In the genomic region with DNA sequence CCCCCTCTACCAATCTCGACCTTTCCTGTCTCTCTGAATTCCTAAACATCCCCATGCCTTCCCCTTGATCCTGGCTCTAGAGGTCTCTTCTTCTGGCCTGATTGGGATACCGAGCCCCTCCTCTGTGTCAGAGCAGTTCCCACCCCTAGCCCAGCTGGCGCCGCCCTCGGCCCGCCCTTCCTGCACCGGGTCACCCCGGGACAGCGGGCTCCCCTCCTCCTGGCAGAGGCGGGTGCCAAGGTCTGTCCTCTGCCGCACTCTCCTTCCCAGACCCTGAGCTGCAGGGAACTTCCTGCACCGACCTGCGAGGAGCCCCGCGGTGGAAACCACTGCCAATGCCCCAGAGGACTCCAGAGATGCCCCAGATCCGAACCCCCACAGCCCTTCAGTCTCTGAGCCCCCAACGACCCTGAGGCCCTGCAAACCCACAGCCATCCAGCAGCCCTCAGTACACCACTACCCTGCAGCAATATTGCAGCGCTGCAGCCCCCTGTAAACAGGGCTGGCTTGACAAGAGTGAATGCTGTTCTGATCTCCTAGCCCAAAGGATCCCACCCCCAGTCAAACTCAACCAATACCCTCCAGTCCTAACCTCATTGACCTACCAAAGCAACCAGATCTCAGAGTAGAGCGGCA, we compare ENCODE assay signal across 8 mouse cellular contexts. TPM values are rescaled to one million over a fixed set of nuclear protein-coding genes. Genes with fewer than 3 reads are reported as not detected.
DNase-seq lines count a peak whose midpoint lies in the region; ATAC-seq and TF ChIP-seq lines count a peak whose summit lies in the region.

No protein-coding gene starts in this region.

- no peaks in the 10 kb centered on the region for H3K27me3 ChIP-seq in forebrain, embryonic 12.5 days
- H3K27me3 ChIP-seq in heart, embryonic 16.5 days (ENCODE audit: control insufficient read depth, insufficient read depth, low read length): no peaks in the 10 kb centered on the region
- H3K27me3 ChIP-seq in kidney, postnatal 0 days (ENCODE audit: insufficient read depth, low read length): no peaks in the 10 kb centered on the region
- no peaks in the 10 kb centered on the region for H3K27me3 ChIP-seq in lung, embryonic 14.5 days (ENCODE audit: insufficient read depth, low read length)

- H3K4me1 ChIP-seq in forebrain, embryonic 12.5 days: peaks cover 5% of the 10 kb centered on the region; the same call in 1 of the 2 replicates
- peaks cover 4% of the 10 kb centered on the region; the same call in 1 of the 2 replicates for H3K4me1 ChIP-seq in heart, embryonic 16.5 days (ENCODE audit: control insufficient read depth, insufficient read depth, low read length)
- H3K4me1 ChIP-seq in kidney, postnatal 0 days (replicated peaks; ENCODE audit: insufficient read depth, low read length): 0 out of 2 replicates have a peak, but pooled peaks cover 2% of the 10 kb centered on the region
- H3K4me1 ChIP-seq in lung, embryonic 14.5 days (ENCODE audit: insufficient read depth): no peaks in the 10 kb centered on the region

- TF ChIP-seq CTCF in kidney, postnatal 0 days (IDR thresholded peaks at IDR 0.05; ENCODE audit: low read depth): no peak
- no peak for TF ChIP-seq CTCF in lung, embryonic 14.5 days (IDR thresholded peaks at IDR 0.05; ENCODE audit: low read depth)

- peak; percentile 48 for DNase-seq in retina, postnatal 1 day
- no peak for DNase-seq in retina, embryonic 14.5 days (ENCODE audit: low spot score)
- peak; percentile 23 for DNase-seq in kidney, postnatal 0 days (ENCODE audit: low spot score)
- DNase-seq in lung, embryonic 14.5 days: peak; percentile 28
- DNase-seq in ovary, postnatal 10 days (ENCODE audit: low spot score): peak; percentile 7
- peak; percentile 7 for DNase-seq in yolk sac, embryonic 10.5 days (ENCODE audit: low spot score)

- WGBS in forebrain, embryonic 12.5 days: 7% methylated on average over 19 of the region's 19 CpGs
- 7% methylated on average over 19 of the region's 19 CpGs for WGBS in heart, embryonic 16.5 days
- 6% methylated on average over 19 of the region's 19 CpGs for WGBS in kidney, postnatal 0 days
- WGBS in lung, embryonic 14.5 days: 7% methylated on average over 19 of the region's 19 CpGs

- no peak overlapping the region for H3K4me3 ChIP-seq in forebrain, embryonic 12.5 days (replicated peaks)
- H3K4me3 ChIP-seq in heart, embryonic 16.5 days (ENCODE audit: low read length): 0 out of 2 replicates have a peak overlapping the region, but pooled peaks have one; percentile 13
- no peak overlapping the region for H3K4me3 ChIP-seq in kidney, postnatal 0 days (replicated peaks; ENCODE audit: low read depth, low read length)
- H3K4me3 ChIP-seq in lung, embryonic 14.5 days (ENCODE audit: low read depth, low read length): no peak overlapping the region

- H3K9ac ChIP-seq in forebrain, embryonic 12.5 days: no peak overlapping the region
- no peak overlapping the region for H3K9ac ChIP-seq in heart, embryonic 16.5 days (ENCODE audit: low read length)
- no peak overlapping the region for H3K9ac ChIP-seq in kidney, postnatal 0 days (ENCODE audit: low read depth, low read length)
- H3K9ac ChIP-seq in lung, embryonic 14.5 days: no peak overlapping the region

- H3K27ac ChIP-seq in forebrain, embryonic 12.5 days: no peak overlapping the region
- no peak overlapping the region for H3K27ac ChIP-seq in heart, embryonic 16.5 days (ENCODE audit: low read length)
- H3K27ac ChIP-seq in kidney, postnatal 0 days: no peak overlapping the region
- no peak overlapping the region for H3K27ac ChIP-seq in lung, embryonic 14.5 days (ENCODE audit: low read depth)

- no peaks in the 10 kb centered on the region for H3K36me3 ChIP-seq in forebrain, embryonic 12.5 days (replicated peaks)
- no peaks in the 10 kb centered on the region for H3K36me3 ChIP-seq in heart, embryonic 16.5 days (ENCODE audit: control insufficient read depth, insufficient read depth)
- no peaks in the 10 kb centered on the region for H3K36me3 ChIP-seq in kidney, postnatal 0 days (ENCODE audit: insufficient read depth, low read length)
- no peaks in the 10 kb centered on the region for H3K36me3 ChIP-seq in lung, embryonic 14.5 days (ENCODE audit: insufficient read depth)

- ATAC-seq in forebrain, embryonic 12.5 days (ENCODE audit: low FRiP score): peak; percentile 39; the same call in 1 of the 2 replicates
- peak; percentile 60 for ATAC-seq in heart, embryonic 16.5 days (replicated peaks; ENCODE audit: extremely low read depth, insufficient read depth, low FRiP score)
- ATAC-seq in kidney, postnatal 0 days (replicated peaks; ENCODE audit: low FRiP score, low read depth): peak; percentile 87
- ATAC-seq in lung, embryonic 14.5 days (ENCODE audit: insufficient read depth): peak; percentile 84; the same call in 1 of the 2 replicates

- H3K4me2 ChIP-seq in forebrain, embryonic 12.5 days: peak overlapping the region; percentile 29
- H3K4me2 ChIP-seq in heart, embryonic 16.5 days (ENCODE audit: low read depth, low read length): peak overlapping the region; percentile 39
- H3K4me2 ChIP-seq in kidney, postnatal 0 days (ENCODE audit: low read length): peak overlapping the region; percentile 41
- H3K4me2 ChIP-seq in lung, embryonic 14.5 days: peak overlapping the region; percentile 48

- no peaks in the 10 kb centered on the region for H3K9me3 ChIP-seq in forebrain, embryonic 12.5 days
- H3K9me3 ChIP-seq in heart, embryonic 16.5 days (replicated peaks; ENCODE audit: control insufficient read depth, low read length): no peaks in the 10 kb centered on the region
- H3K9me3 ChIP-seq in kidney, postnatal 0 days (replicated peaks; ENCODE audit: low read length): no peaks in the 10 kb centered on the region
- H3K9me3 ChIP-seq in lung, embryonic 14.5 days (ENCODE audit: low read depth, low read length): no peaks in the 10 kb centered on the region

RNA-seq across cellular contexts. Expression of a gene that starts 27.1 kb away (rescaled TPM):
- polyA plus RNA-seq in forebrain, embryonic 12.5 days (2016; fragmentation: Nextera tagmentation; extraction: Ambion mirVana): 1.1 and 1.3 TPM in 2 replicates
- 0.56 and 1.2 TPM in 2 replicates for polyA plus RNA-seq in heart, embryonic 16.5 days (2015; fragmentation: Nextera tagmentation; extraction: Ambion mirVana)
- polyA plus RNA-seq in kidney, postnatal 0 days (2015; fragmentation: Nextera tagmentation; extraction: Ambion mirVana): 2.8 and 2.9 TPM in 2 replicates
- 0.42 and 0.70 TPM in 2 replicates for polyA plus RNA-seq in lung, embryonic 14.5 days (2014; fragmentation: Nextera tagmentation; extraction: Ambion mirVana)
